Mouse (Mus musculus): ENCODE data around the gene Taf15. TPM values are rescaled to one million over a fixed set of nuclear protein-coding genes. Genes with fewer than 3 reads are reported as not detected.
A peak's percentile ranks its signal among the peaks of the same experiment; 100 is the strongest.

The Taf15 gene
- 10 to 100 TPM; 37.8 to 38.5 TPM for total RNA-seq (2021)
- long read RNA-seq, experiment 1, partial matches to known transcripts, result 1 of 1 reads
- long read RNA-seq, experiment 1, other reads (novel, unspliced or antisense), result 0 of 1 reads
- long read RNA-seq, experiment 2, result 0 reads

DNA sequence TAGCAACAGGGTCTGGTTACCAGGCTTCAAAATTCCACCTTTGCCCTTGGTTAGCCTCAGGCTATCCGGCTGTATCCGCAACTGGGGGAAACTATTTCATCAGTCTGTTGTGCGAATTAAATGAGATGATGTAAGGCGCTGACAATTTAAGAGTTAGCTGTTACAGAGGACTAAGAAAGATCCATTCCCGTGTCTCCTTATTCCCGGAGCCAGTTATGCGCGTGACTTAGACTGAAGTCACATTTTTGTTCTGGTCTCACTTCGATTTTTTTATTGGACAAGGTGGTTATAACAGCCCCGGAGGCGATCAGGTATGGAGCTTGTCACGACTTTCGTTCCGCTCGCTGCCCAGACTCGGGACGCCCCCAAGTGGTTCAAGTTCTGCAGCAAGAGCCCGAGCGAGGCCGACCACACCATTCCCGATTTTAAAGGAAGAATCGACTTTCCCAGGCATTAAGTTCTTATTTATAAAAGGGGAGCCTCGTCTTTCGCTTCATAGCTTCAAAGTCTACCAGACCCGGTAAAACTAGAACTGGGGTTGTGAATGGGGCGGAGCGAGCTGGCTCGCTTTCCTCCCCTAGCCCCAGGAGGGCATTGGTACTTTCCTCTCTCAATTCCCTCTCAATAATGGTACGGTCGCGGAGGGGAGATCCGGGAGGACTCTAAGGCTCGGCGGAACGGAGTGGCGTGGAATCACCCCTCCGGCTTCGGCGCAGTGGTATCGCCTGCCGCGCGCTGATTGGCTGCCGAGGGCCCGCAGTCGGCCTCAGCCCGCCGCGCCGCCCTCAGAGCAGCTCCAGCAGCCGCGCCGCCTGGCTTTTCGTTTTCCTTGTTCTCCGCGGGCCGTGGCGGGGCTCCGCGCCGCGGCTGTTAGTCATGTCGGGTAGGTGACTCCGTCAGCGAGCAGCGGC, at the start of gene Taf15:
Taf15 (plus strand) TSS at position 763 of the 911 bp plus-strand sequence.
- intact Hi-C loops (cut with DNase I), result loop anchor here (1.0 kb wide), 1 partner anchor 29 kb away; no protein-coding TSS in a partner anchor
- DNase-seq, result peak; percentile 98 to 99

DNA sequence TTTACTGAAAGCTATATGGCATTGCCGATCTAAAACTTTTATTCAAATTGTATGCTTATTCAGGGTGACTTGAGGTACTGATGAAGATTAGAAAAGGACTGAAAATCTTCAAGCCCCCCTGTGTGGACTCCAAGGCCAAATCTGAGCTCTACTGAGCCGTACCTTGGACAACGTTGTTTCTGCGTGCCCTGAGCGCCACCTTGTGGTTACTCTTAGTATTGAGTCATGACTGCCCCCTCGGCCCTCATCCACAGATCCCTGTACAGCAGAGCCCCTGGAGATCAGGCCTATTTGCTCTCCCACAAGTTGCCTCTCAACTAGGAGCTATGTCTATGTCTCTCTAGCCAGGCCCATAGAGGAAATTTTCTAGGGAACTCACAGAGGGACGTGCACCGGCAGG, 48.2 kb upstream of the Taf15 start:
- intact Hi-C loops (cut with DNase I), result loop anchor here (1.0 to 2.0 kb wide), 2 partner anchors 67 to 98 kb away; no protein-coding TSS in a partner anchor
- peak; percentile 73 to 85 for DNase-seq

DNA sequence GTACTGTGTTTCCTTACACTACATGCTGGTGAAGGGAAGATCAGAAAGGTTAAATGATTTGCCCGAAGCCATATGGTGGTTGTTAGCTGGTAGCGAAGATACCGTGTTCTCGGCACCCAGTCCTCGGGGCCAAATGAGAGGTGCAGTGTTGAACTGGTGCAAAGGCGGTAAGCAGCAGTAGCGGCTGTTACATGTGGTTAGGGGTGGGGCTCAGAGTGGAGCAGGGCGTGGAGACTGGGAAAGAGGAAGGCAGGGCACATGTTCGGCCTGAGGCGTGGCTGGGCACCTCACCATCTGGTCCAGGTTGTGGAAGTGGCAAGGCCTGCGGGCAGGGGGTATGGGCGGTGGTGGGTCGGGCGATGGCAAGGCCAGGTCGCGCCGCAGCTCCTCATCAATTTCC, 45.9 kb upstream of the Taf15 start:
- intact Hi-C loops (cut with DNase I), result no loop called here
- DNase-seq, result no peak

DNA sequence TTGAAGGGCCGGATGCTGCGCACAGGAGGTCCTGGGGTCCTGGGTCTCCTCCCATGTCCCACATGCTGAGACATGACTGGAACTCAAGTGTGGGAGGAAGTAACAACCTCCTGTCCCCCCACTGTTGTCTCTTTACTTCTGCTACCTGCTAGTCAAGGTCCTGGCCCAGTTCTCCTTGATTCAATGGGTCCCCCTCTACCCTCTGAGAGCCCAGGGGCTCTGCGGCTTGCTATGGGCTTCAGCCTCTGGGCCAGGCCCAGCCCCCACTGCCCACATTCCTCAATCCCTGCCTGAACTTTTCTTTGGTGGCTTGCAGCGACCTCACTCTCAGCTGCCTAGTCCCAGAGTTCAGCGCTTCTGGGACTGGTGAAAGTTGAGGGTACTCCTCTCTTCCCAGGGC, 43.5 kb upstream of the Taf15 start, which contains the start of gene Gas2l2:
Gas2l2 (minus strand) TSS at position 101 of the 400 bp plus-strand sequence.
- intact Hi-C loops (cut with DNase I), result no loop called here
- no peak for DNase-seq

DNA sequence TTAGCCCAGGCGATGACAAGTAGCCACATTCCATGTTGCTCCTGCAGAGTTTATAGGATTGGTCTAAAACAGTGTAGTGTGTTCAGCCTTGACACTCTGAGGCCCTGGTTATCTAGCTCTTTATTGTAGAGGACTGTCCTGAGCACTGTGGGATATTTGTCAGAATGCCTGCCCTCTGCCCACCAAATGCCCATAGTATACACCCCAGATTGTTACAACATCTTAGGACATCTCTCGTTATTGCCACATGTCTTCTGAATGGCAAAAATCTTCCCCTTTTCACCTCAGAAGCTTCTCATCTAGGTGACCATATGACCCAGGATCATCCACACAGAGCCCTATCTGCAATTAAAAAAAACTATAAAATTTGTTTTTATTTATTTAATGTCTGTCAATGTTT, 40.4 kb upstream of the Taf15 start:
- intact Hi-C loops (cut with DNase I), result no loop called here
- DNase-seq, result no peak

DNA sequence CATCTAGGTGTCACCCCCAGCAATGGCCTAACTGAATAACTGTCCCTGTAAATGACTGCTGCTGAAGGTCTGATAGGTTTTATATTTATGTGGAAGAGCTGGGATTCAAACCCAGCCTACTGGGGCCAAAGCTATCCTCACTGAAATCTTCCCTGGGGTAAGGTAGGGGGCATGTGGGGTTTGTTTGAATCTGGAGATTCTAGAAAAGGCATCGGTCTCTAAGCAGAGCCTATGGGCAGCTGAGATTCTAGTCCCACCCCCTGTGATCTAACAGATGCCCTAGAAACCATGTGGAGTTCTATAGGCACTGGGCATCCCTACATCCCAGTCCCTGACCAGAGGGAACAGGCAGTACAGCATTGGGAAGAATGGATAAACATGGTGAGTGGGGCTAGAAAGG, 35.5 kb upstream of the Taf15 start, which contains the start of gene 1700020L24Rik:
1700020L24Rik (plus strand) TSS at position 301 of the 400 bp plus-strand sequence.
- intact Hi-C loops (cut with DNase I), result no loop called here
- no peak for DNase-seq

DNA sequence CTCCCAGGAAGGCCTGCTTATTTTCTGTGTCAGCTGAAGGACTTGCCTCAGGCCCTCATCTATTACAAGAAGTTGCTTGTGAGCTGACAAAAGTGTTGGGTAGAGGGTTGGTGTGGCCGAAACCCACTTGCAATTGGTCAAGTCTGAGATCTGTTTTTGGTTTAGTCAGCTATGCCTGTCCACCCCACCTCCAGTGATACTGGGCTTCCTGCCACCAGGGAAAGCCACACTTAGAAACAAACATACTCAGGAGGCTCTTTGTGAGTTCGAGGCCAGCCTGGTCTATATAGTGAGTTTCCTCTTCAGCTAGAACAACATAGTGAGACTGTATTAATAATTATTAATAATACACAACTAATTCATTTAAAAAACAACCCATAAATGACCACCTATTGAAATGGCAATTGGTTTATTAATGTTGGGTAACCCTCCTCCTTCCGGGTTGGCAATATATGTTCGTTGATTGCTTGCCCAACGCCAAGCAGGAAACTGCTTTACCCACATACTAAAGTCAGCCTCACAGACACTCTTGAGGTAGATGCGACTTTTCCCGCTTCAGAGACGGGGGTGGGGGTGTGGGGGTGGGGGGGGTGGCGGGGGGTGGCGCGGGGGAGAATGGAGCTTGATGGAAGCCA, 33.3 kb upstream of the Taf15 start:
- intact Hi-C loops (cut with DNase I), result loop anchor here (5.0 kb wide), 2 partner anchors 193 to 298 kb away; no protein-coding TSS in a partner anchor
- no peak for DNase-seq

DNA sequence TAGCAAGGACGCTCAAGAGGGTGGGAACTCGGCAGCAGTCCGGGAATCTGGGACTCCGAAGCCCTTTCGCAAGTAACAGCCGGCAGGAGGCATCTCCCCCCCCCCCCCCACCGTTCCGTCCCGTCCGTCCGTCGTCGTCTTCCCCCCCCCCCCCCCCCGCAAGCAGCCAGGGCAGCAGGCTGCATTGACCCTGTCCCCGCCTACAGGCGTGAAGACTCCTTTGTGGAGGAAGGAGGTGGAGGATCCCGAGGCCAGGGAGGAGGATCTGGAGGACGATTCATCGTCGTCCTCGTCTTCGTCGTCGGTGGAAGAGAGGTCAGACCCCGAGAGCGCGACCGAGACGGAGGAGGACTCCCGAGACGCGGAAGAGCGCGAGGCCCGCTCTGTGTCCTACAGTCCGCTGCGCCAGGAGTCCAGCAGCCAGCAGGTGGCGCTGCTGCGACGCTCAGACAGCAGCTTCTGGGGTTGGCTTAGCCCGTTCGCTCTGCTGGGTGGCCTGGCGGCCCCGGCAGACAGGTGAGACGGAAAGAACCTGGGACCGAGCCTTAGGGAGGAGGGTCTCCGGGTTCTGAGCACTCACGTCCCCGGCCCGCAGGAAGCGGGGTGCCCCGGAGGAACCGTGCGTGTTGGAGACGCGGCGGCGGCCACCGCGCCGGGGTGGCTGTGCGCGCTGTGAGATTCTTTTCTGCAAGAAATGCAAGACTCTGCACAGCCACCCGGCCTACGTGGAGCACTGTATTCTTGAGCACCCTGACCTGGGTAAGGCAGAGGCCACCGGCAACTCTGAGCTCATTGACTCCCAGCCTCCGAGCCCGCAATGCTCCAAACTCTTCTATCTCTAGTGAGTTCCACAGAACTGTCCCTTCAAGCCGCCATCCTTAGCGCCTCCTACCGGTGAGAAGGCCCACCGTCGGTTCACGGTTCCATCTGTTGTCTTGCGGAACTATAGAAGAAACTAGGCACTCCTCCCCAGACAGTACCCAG, 32.5 kb upstream of the Taf15 start:
- DNase-seq, result peak; percentile 91 to 92
- intact Hi-C loops (cut with DNase I), result loop anchor here (5.0 kb wide), 2 partner anchors 192 to 297 kb away; no protein-coding TSS in a partner anchor

DNA sequence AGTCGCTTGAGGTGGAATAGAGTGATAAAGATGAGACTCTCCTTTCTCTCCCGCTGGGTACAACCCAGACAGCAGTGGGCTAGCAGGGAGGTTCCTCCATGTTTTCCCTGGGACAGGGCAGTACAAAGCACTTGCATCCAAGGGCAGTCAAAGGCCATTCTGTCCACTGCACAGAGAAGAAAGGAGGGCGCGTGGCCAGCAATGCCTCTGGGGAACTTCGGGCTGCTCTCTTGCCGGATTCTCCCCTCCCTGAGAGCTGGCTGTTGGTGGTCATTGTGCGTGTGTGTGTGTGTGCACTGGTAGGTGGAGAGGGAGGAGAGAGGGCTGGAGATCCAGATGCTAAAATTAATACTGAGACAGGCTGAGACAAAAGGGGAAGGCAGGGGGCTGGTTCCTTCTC, 31.7 kb upstream of the Taf15 start:
- intact Hi-C loops (cut with DNase I), result loop anchor here (5.0 kb wide), 2 partner anchors 191 to 296 kb away; no protein-coding TSS in a partner anchor
- peak; percentile 77 to 80 for DNase-seq

DNA sequence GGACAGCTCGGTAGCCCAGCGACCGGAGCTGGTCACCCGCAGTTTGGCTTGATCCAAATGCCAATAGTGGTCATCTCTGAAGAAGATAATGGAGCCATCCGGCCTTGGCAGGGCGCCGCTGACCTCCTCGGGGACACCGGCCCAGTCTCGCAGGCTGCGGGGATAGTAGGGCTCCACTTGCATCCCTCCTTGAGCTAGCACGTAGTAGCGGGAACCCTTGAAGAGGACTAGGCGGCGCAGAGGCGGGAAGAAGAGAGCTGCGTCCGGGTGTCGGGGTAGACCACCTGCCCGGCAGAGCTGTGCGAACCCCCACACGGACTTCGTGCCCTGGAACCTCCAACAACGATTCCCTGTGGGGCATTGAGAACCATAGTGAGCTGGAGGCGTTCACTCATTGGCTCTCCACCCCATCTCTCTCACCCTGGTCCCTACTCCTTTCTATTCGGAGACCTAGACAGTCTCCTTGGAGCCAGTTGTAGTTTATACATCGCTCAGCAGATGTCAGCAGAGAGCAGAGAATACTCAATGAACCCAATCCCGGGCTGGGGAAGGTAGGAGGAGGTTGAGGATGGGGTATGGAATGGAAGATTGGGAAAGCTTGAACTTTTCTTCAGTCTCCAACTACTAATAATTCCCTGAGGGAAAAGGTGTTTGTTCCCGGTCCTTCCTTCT, 30.2 kb upstream of the Taf15 start:
- intact Hi-C loops (cut with DNase I), result loop anchor here (1.0 to 5.0 kb wide), 3 partner anchors 30 to 295 kb away; no protein-coding TSS in a partner anchor
- DNase-seq, result peak; percentile 80 to 89

DNA sequence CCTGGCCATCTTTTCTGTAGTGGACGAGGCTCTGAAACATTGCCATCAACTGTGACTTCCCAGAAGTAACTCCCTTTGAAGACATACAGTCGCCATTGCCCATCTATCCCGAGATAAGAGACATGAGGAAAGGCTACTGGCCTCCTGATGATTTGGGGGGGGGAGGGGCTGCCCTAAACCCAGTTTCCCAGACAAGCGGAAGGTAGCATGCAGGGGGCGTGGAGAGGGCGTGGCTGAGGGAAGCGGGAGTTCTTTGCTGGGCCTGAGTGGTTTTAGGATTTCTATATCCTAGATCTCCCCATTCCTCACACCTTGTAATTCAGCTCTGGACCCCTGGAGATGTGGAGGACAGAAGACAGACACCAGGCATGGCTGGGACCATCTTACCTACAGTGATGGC, 29.1 kb upstream of the Taf15 start:
- DNase-seq, result no peak
- intact Hi-C loops (cut with DNase I), result loop anchor here (1.0 to 5.0 kb wide), 3 partner anchors 28 to 293 kb away; no protein-coding TSS in a partner anchor

DNA sequence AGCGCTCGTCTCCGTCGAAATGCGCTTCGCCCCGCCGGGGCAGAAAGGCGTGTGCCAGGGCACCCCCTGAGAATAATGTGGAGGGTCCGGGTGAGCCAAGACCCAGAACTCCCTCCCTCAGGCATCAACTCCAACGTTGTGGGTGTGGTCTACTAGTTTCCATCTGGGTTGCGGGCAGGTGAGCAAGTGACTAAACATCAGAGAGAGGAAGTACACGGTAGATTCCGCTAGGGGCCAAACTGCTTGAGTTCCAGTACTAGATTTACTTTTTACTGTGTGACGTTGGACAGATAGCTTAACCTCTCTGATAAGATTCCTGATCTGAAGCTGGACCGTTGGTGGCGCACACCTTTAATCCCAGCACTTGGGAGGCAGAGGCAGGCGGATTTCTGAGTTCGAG, 27.9 kb upstream of the Taf15 start:
- intact Hi-C loops (cut with DNase I), result no loop called here
- no peak for DNase-seq

DNA sequence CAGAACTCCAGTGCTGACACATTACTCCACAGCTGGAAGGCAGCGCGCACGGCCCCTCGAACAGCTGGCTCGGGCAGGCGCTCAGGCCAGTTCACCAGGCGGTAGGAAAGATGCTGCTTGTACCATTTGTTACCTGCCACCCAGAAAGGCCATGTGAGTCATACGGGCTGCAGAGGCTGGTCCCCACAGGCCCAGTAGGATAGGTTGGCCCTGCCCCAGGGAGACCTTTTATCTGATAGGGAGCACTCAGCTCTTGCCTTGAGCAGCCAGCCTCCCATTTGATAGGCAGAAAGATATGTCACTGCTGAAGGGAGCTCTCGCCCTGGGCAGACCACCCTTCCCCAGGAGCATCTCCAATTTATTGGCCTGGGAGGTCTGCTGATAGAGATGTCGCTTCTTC, 25.3 kb upstream of the Taf15 start:
- no peak for DNase-seq
- intact Hi-C loops (cut with DNase I), result no loop called here

DNA sequence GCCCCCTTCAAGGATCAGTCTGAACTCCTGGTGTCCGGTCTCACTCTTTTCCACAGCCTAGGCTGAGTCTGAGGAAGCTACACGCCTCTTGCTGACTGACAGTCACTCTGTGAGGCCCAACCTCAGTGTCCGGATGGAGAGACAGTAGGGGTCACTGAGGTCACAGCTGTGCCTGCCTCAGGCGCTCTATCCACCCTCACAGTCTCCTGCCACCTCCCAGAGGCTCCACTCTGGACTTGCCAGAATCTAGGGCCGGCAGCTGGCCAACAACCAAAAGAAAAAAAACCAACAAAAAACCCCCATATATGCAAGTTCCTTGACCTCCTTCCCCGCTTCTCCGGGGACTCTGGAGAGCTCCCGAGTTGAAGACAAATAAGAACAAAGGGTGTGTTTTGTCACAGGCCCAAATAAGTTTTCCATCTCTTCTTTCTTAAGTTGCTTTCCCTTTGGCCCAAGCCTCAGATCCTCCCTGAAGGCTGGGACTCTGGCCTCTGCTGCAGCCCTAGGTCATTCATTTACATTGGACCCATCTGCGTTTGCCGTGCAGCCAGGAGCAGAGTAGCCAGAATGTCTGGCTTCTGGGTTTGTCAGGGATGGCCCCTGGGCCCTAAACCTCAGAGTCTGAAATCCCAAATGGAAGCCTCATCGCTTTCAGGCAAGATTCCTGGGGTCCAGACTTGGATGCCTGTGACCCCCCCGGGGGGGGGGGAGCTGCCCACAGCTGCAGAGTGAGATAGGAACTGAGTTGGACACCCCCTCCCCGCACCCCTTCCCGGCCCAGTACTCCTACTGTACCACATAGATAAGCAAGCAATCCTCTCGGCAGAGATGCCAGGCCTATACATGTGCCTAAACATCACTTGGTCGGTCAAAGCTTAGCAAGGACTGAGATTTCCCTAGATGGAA, 24.6 kb upstream of the Taf15 start:
- DNase-seq, result peak; percentile 60
- intact Hi-C loops (cut with DNase I), result no loop called here

DNA sequence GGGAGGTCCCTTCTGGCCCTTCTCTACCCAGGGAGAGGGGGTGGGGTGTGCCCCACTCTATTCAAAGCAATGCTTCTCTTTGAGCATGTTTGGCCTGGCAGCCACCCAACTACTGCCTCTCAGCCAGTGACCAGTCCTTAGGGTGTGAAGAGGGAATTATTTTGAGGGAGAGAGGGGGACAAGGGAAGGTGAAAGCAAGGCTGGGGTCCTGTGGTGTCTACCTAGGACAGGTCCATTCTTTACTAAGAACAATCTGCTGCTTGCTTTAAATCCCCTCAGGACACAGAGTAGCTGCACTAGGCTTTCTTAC, 24.0 kb upstream of the Taf15 start:
- intact Hi-C loops (cut with DNase I), result no loop called here
- peak; percentile 60 to 62 for DNase-seq

DNA sequence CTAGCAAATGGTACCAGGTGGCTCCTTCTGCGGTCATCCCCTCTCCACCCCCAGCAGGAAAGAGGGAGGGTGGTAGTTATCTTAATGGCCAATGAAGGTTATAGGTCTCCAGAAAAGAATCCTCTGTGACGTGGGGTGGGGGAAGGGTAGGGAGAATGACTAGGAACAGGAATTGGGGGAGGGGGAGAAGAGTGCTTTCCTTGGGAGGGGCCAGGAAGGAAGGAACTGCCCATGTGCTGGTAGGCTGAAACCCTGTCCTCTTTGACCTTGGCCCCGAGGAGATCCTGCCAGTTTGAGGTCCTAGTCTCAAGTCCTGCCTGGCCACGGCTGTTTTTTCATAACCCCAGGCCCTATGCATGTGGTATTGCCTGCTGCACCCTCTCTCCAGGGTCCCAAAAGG, 23.6 kb upstream of the Taf15 start:
- intact Hi-C loops (cut with DNase I), result no loop called here
- DNase-seq, result no peak

DNA sequence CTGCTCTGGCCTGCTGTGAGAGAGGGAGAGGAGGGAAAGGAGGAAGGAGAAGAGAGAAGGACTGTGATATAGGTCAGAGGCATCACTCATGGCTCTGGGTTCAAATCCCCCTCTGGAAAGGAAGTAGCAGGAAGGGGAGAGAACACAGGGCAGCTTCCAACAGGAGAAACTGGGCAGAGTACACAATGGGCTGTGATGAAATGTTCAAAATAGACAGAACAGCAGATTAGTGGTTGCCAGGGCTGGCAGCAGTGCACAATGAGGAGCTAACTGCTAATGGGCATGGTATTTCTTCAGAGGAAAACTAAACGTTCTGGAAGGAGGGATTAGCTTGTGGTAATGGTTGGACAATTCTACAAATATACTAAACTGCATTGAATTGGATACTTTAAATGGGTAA, 22.3 kb upstream of the Taf15 start:
- no peak for DNase-seq
- intact Hi-C loops (cut with DNase I), result no loop called here

DNA sequence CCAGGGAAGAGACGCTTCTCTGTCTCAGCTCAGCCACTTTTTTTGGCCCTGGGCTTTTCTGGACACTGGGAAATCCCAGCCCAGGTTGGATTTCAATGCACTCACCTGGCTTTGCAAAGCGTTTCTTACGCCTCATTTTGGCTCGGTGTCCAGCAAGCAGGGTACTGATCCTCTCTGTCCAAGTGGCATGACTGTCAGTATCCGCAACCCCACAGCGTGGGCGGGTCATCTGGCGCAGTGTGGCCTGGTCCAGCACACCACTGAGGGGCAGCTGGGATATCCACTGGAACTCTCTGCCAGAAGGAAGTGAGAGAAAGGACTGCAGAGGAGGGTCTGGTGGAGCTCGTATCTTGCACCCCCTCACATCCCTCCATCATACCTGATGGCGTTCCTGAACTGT, 21.6 kb upstream of the Taf15 start:
- intact Hi-C loops (cut with DNase I), result no loop called here
- DNase-seq, result no peak
